Mouse (Mus musculus): Measurements from ENCODE around the gene Klk15.

DNA sequence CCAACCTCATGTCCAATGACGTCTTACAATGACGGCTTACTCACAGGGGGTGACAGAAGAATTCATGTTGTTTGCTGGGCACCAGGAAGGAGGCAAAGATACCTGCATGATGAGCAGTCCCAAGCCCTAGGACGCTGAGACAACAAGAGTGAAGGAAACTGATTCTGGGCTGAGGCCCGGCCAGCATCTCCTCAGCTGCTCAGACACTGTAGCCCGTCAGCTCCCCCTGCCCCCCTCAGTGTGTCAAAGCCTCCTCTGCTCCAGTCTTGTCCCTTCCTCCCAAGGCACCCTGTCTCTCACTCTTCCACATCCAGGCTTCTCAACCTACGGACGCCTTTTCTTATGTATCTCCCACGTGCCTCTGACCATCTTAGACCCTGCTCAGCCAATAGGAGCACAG lies 14.7 kb upstream of the Klk15 start:
- no peak for TF ChIP-seq CTCF (IDR thresholded peaks at IDR 0.05; ENCODE audit: insufficient read depth, low read length)
- TF ChIP-seq POLR2A (IDR thresholded peaks at IDR 0.05; ENCODE audit: borderline replicate concordance, extremely low read depth, low read depth, low read length), result no peak

Data from lung, adult 2 months (tissue).